Mouse (Mus musculus): ENCODE measurements at regions not wholly inside any gene's neighbourhood (a gene's known extent, or its start where the extent isn't known, plus 50 kb on each side); places are given as distances from the start of the nearest gene placed in this dataset.

- no peak for DNase-seq (ENCODE audit: low spot score in 2 of 2)
These were observed 67.4 kb upstream of the Adgra3 start for GRCm38 (mm10) chr5:50126177-50126576.

- no peak for DNase-seq (ENCODE audit: low spot score in 2 of 2)
These were observed 66.9 kb upstream of the Adgra3 start for GRCm38 (mm10) chr5:50125676-50126075.

GRCm38 (mm10) chr5:50122829-50123241 is 64.0 kb upstream of the Adgra3 start:
- DNase-seq (ENCODE audit: low spot score in 2 of 2) = no peak

- DNase-seq (ENCODE audit: low spot score in 2 of 2) = no peak
These were observed 61.1 kb upstream of the Adgra3 start for GRCm38 (mm10) chr5:50119860-50120259.

Measured in urinary bladder, postnatal 36 days (tissue).